Mouse (Mus musculus) limb, embryonic 14.5 days (tissue): ENCODE data around the gene Gsta2. TPM values are rescaled to one million over a fixed set of nuclear protein-coding genes. Genes with fewer than 3 reads are reported as not detected.
"Not testable (repeated sequence)": the region's sequence is repeated elsewhere in the genome, so short reads cannot be mapped to it uniquely, and the experiment has no call there.

Experiments used
- ATAC-seq: fragments of 200-750 bp; cut with Nextera tagmentation; 2 replicates; pipeline ENCODE4 v1.8.0; 2017; ENCODE audit warnings: low read depth, moderate number of reproducible peaks, moderate TSS enrichment; ENCODE audit not compliant: low FRiP score
- DNase-seq: peaks from one replicate; pipeline ENCODE4 v3.0.0-alpha.2; 2015; ENCODE audit warnings: low spot score
- H3K27ac ChIP-seq: fragments of 300-500 bp; sonication (generic); replicated peaks from 2 replicates; pipeline ENCODE4 v1.5.1; 2014; ENCODE audit warnings: low read depth, mild to moderate bottlenecking, low read length, moderate library complexity, mixed read lengths
- H3K27me3 ChIP-seq: fragments of 300-500 bp; sonication (generic); 2 replicates; pipeline ENCODE4 v1.6.1; 2014; ENCODE audit warnings: low read length, mixed read lengths; ENCODE audit not compliant: control insufficient read depth, insufficient read depth
- H3K36me3 ChIP-seq: fragments of 300-500 bp; sonication (generic); 2 replicates; pipeline ENCODE4 v1.6.1; 2014; ENCODE audit warnings: mild to moderate bottlenecking, low read length, moderate library complexity, mixed read lengths; ENCODE audit not compliant: control insufficient read depth, insufficient read depth
- H3K4me1 ChIP-seq: fragments of 300-500 bp; sonication (generic); 2 replicates; pipeline ENCODE4 v1.6.1; 2014; ENCODE audit warnings: antibody characterized with exemption, low read length, mixed read lengths; ENCODE audit not compliant: control insufficient read depth, insufficient read depth
- H3K4me2 ChIP-seq: fragments of 300-500 bp; sonication (generic); replicated peaks from 2 replicates; pipeline ENCODE4 v1.6.1; 2014; ENCODE audit warnings: low read depth, mild to moderate bottlenecking, low read length, moderate library complexity; ENCODE audit not compliant: severe bottlenecking
- H3K4me3 ChIP-seq: fragments of 300-500 bp; sonication (generic); replicated peaks from 2 replicates; pipeline ENCODE4 v1.5.1; 2014; ENCODE audit warnings: low read length
- H3K9ac ChIP-seq: fragments of 300-500 bp; sonication (generic); 2 replicates; pipeline ENCODE4 v1.6.1; 2014; ENCODE audit warnings: mild to moderate bottlenecking, low read depth, low read length, moderate library complexity; ENCODE audit not compliant: severe bottlenecking
- H3K9me3 ChIP-seq: fragments of 300-500 bp; sonication (generic); 2 replicates; pipeline ENCODE4 v1.6.1; 2016; ENCODE audit warnings: low read length; ENCODE audit not compliant: control insufficient read depth
- POLR2A ChIP-seq: fragments of 200-500 bp; IDR thresholded peaks from 2 replicates; pipeline ENCODE4 v1.8.0; 2012; ENCODE audit warnings: inconsistent platforms, mild to moderate bottlenecking, moderate library complexity, borderline replicate concordance; ENCODE audit not compliant: insufficient read depth, insufficient read length; ENCODE audit errors: extremely low read depth
- WGBS: fragments of 180-500 bp; shearing (Covaris S2); extraction: QIAGEN DNeasy Blood & Tissue Kit; methylation state at CpG from one replicate; pipeline ENCODE4 v1.1.7; 2014; 5-methylcytosine and 5-hydroxymethylcytosine counted together
- polyA plus RNA-seq, 2 experiments: library from polyadenylated mRNA; depleted of rRNA in 1 of 2; stranded (reverse) in 1 of 2; unstranded in 1 of 2; fragments of >200 nt; fragmentation: Nextera tagmentation in 1 of 2; extraction: Ambion mirVana in 1 of 2; gene quantifications; 2 replicates each; pipeline versions ENCODE4 v1.2.1 to v1.2.3; 2012 to 2014

Gsta2 gene
- polyA plus RNA-seq, 2 experiments, result 3.0 to 7.8 TPM

GRCm38 (mm10) chr9:78358053-78358452, 2.5 kb upstream of the Gsta2 start:
- no peak for TF ChIP-seq POLR2A
- Histone ChIP-seq H3K9ac (no peak overlapping the region), H3K4me1 (no peaks in the 10 kb centered on the region), H3K4me3 (no peak overlapping the region), H3K36me3 (no peaks in the 10 kb centered on the region), H3K27me3 (no peaks in the 10 kb centered on the region), H3K4me2 (no peak overlapping the region), H3K9me3 (no peaks in the 10 kb centered on the region), H3K27ac (no peak overlapping the region)
- peak; percentile 82 for DNase-seq
- no peak for ATAC-seq
- WGBS, result 14% methylated on average over 9 of the region's 9 CpGs

DNA sequence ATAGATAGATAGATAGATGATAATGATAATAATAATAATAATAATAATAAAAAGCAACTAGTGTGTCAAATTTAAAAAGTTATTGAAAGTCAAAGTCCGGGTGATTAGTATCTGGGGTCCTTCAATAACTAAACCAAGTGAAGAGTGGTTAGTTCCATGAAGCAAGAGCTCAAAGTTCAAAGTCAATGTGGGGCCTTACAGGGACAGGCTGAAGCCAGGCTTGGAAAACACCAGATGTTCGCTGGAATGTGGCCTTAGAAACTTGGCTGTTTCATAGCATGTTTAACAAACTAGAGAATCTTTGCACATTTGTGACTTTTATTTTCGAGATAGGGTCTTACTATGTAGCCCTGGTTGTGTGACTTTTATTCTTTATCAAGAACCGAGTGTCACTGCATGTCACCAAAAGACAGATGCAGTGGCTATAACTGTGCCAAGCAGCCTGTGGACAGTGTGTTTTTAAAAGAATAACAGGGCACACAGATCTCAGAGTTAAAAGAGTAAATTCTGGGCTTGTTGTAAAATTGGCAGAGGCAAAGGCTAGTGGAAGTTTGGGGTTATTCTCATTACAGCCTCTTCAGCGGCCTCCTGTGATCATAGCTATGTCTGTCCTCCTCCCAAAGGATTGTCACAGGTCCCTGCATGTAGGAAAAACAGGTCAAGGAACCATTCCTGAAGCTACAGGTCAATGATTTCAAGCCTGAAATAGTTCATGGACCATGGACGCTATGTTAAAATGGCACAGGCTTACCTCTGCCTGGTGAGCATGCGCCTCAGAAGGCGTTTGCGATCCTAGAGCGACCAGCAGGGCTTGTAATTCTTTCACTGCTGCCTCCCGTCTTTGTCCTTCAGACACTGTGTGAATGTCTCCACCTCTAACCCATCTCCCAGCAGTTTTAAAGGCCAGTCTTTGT, 666 bp downstream of the Gsta2 start:
- no peak overlapping the region for H3K4me3 ChIP-seq
- no peaks in the 10 kb centered on the region for H3K27me3 ChIP-seq
- TF ChIP-seq POLR2A, result no peak
- H3K9me3 ChIP-seq, result no peaks in the 10 kb centered on the region
- no peak overlapping the region for H3K27ac ChIP-seq
- ATAC-seq (no peak), DNase-seq (no peak)
- no peaks in the 10 kb centered on the region for H3K36me3 ChIP-seq
- no peaks in the 10 kb centered on the region for H3K4me1 ChIP-seq
- H3K9ac ChIP-seq, result no peak overlapping the region
- no peak overlapping the region for H3K4me2 ChIP-seq
- 75% methylated on average over 11 of the region's 11 CpGs for WGBS

GRCm38 (mm10) chr9:78351504-78352220, 3.9 kb downstream of the Gsta2 start:
- no peak for ATAC-seq
- Histone ChIP-seq H3K36me3 (no peaks in the 10 kb centered on the region), H3K9me3 (no peaks in the 10 kb centered on the region), H3K4me1 (no peaks in the 10 kb centered on the region), H3K9ac (no peak overlapping the region), H3K4me3 (no peak overlapping the region), H3K4me2 (no peak overlapping the region), H3K27me3 (no peaks in the 10 kb centered on the region), H3K27ac (no peak overlapping the region)
- 82% methylated on average over 6 of the region's 6 CpGs for WGBS
- no peak for DNase-seq
- TF ChIP-seq POLR2A, result no peak

DNA sequence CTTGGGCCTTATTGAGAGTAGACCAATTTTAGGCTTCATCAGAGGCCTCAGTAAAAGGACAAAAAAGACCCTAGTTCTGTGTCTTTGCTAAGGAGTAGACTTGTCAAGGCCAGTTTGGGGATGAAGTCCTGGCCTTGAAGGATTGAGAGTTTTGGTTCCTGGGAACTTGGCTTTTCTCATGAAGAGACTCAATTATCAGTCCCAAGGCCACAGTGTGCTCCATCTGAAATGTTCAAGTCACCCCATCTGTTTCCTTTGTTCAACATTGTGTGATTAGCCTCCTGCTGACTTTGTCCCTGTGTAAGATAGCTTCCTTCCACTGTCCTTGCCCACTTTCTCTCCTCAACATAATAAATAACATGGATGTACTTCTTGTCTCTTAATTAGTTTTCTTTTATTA, 5.6 kb downstream of the Gsta2 start:
- not testable (repeated sequence) for H3K9ac ChIP-seq, DNase-seq, ATAC-seq

DNA sequence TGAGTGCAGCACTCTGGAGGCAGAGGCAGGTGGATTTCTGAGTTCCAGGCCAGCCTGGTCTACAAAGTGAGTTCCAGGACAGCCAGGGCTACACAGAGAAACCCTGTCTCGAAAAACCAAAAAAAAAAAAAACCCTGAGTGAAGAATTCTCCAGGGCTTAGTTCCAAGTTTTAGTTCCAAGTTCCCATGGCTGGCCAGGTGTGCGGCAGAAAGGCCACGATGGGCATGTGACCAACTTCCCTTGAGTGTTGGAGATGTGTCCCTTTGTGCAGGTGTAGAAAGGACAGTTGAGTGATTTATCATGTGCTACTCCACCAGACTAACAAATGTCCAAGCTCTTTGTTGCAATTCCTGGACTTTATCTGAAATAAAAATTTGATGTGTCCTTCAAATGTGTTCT, 6.4 kb downstream of the Gsta2 start:
- H3K9me3 ChIP-seq, H3K36me3 ChIP-seq, H3K4me3 ChIP-seq, ATAC-seq, H3K27me3 ChIP-seq, H3K27ac ChIP-seq, H3K9ac ChIP-seq, H3K4me1 ChIP-seq, DNase-seq, H3K4me2 ChIP-seq: not testable (repeated sequence)
- WGBS, result 75% methylated on average over 3 of the region's 3 CpGs

More for the DNA sequence above, 5.6 kb downstream of the Gsta2 start:
- not testable (repeated sequence) for H3K4me3 ChIP-seq, H3K4me1 ChIP-seq, H3K9me3 ChIP-seq, H3K36me3 ChIP-seq, H3K27me3 ChIP-seq, H3K27ac ChIP-seq, H3K4me2 ChIP-seq

- H3K4me3 ChIP-seq, H3K9ac ChIP-seq, H3K4me2 ChIP-seq, H3K9me3 ChIP-seq, H3K27me3 ChIP-seq, H3K36me3 ChIP-seq, H3K27ac ChIP-seq, ATAC-seq, DNase-seq, H3K4me1 ChIP-seq: not testable (repeated sequence)
- WGBS, result 58% methylated on average over 6 of the region's 6 CpGs
These were observed 7.2 kb downstream of the Gsta2 start for GRCm38 (mm10) chr9:78348206-78349004.
